Mouse (Mus musculus): ENCODE results near the gene Bag2.

DNA sequence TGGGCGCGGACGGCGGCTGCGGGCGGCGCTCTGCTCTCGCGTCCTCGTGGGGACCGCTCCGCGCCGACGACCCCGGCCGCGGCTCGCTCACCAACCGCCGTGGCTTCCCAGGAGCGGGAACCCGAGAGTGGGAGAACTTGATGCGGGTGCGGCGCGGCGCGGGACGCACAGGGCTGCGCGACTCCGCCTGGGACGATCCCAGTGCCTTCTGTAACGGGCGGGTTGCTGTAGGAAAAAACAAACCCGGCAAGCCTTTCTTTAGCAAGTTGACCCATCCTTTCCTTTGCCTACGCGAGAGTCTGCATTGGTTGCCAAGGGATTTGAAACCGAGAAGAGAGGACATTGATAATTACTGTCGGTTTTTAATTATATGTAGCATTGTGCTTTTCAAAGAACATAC is 37.4 kb downstream of the Bag2 start:
- TF ChIP-seq CTCF (IDR thresholded peaks at IDR 0.05; ENCODE audit: insufficient read depth, low read length) (no peak), POLR2A (IDR thresholded peaks at IDR 0.05; ENCODE audit: borderline replicate concordance, extremely low read depth, low read depth, low read length) (no peak)

Data from lung, adult 2 months (tissue).